Mouse (Mus musculus) CD4-positive, CD25-positive, alpha-beta regulatory T cell, adult 2 months (primary cell): ENCODE measurements around the gene Rnf43.

Experiments used
- DNase-seq: peaks from one replicate; pipeline ENCODE4 v3.0.0-alpha.2; 2012; ENCODE audit warnings: low read depth, low spot score

The Rnf43 gene

GRCm38 (mm10) chr11:87745632-87746555, 83.4 kb downstream of the Rnf43 start:
- peak; percentile 46 for DNase-seq

GRCm38 (mm10) chr11:87747312-87747711, 84.8 kb downstream of the Rnf43 start:
- no peak for DNase-seq

- DNase-seq, result no peak
Measured at GRCm38 (mm10) chr11:87747716-87748115, 85.2 kb downstream of the Rnf43 start.

DNA sequence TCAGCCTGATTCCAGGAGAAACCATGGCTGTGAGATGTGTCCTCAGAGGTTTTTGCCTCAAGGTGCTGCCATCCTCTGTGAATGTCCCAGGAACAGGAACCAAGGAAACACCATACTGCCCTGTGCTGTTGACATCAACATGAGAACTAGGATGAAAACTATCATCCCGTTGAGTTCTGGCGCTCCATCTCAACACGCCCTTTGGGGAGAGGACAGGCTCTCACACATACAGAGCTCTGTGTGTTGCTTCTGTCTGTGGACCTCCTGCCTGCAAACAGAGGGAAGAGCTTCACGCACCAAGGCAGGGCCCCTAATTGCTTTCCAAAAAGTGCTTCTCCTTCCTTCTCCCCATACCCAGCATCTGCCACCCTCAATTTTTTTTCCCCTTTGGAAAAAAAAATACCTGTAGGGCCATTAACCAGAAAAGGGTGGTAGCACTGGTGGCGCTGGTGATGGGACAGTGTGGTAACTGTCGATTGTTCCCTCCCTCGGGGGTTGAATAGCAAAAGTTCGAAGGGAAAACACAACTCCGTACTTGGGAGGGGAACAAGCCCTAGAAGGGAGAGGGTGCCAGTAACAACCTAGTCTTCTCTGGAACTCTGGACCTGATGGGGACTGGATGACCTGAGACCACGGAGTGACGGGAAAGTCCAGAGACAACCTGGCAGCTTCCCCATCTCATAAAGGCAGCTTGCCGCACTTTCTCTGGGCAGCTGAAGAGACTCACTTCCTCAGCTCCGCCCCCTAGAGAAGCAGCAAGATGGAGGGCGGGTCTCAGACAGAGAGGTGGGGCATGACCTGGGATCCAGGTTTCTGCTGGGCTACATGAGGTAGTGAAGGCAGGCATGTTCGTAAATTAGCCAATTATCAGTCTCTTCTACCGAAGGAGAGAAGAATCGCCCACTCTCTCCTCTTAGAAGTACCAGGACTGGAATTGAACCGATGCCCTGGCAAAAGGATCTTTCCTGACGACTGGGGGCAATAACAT, 85.9 kb downstream of the Rnf43 start:
- peak; percentile 93 for DNase-seq

- peak; percentile 96 for DNase-seq
Measured at GRCm38 (mm10) chr11:87749192-87750042, 86.9 kb downstream of the Rnf43 start.

GRCm38 (mm10) chr11:87750043-87750421, 87.5 kb downstream of the Rnf43 start:
- peak; percentile 49 for DNase-seq

DNA sequence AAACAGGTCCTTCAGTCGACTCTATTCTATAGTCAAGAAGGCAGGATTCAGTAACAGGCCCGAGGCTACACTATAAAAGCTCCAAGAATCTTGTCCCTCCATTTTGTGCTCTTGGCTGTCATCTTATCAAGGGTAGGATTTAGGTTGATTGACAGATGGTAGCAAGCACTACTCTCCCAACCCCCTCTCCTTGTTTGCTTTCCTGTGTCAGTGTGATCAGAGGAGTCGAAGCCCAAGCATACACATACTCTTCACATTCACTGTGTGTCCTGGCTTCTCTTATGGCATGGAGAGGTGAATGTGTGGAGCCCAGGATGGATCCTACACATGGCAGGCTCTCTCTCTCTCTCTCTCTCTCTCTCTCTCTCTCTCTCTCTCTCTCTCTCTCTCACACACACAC, 88.0 kb downstream of the Rnf43 start:
- DNase-seq, result peak; percentile 84

- DNase-seq, result peak; percentile 61
Measured at GRCm38 (mm10) chr11:87751031-87751430, 88.5 kb downstream of the Rnf43 start.

GRCm38 (mm10) chr11:87751491-87751966, 89.0 kb downstream of the Rnf43 start:
- DNase-seq, result peak; percentile 88

GRCm38 (mm10) chr11:87752307-87752706, 89.8 kb downstream of the Rnf43 start:
- DNase-seq, result no peak

DNA sequence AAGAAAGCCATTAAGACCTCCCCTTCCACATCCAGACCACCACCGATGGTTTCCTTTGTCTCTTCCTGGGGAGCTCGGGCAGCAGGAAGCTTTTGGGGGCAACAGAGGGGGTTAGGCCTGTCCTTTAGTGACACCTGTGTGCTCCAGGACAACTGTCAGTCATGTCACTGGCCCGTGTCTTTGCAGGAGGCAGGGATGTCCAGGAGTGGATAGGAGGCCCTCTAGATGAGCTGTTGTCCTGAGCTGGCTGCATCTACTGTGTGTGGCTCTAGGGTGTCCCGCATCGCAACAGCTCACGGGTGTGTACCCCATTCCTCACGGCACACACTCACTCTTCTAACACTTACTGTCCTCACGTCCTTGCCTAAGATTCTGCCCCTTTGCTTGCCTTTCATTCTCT, 90.7 kb downstream of the Rnf43 start:
- DNase-seq, result no peak

DNA sequence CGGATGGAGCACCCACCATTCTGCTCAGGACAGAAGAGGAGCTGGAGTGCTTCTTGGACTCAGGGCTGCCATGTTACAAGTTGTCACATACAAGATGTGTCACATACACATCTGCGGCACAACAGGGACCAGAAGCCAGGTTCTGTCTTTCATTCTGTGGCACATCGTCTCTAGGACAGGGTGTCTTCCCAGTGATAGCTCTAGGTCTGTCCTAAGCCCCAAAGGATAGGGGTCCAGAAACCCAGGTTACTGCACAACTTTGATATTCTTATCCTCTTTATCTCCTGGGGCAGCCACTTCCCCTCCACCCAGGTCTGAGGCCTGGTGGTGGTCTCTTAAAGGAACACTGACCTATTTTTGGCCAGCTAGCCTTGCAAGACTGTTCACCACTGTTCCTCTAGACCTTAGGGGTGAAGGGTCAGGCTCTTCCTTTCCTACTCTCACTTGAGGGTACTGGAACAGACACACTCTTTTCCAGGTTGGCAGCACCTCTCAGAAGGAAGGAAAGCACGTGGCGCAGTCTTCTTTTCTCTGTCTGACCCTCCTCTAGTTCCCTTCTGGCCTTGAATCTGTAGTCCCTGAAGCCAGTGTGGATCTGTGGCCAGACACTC, 91.5 kb downstream of the Rnf43 start:
- DNase-seq, result peak; percentile 51

DNA sequence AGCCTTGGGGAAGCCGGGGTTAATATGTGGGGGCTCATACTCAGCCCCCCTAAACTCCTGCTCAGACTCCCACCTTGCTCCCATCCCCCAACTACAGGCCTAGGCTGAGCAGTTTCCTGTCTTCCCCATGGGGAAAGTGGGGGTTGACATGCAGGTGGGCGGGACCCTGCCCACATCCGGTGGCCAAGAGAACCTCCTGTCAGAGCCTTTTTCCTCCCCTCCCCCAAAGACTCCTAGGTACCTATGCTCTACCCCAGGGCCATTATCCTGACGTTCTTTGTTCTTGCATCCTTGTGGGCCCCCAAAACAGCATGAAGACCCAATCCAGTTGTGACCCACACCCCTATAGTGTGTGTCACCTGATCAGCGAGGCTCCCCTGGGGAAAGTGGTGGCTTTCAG, 92.1 kb downstream of the Rnf43 start:
- peak; percentile 89 for DNase-seq

DNA sequence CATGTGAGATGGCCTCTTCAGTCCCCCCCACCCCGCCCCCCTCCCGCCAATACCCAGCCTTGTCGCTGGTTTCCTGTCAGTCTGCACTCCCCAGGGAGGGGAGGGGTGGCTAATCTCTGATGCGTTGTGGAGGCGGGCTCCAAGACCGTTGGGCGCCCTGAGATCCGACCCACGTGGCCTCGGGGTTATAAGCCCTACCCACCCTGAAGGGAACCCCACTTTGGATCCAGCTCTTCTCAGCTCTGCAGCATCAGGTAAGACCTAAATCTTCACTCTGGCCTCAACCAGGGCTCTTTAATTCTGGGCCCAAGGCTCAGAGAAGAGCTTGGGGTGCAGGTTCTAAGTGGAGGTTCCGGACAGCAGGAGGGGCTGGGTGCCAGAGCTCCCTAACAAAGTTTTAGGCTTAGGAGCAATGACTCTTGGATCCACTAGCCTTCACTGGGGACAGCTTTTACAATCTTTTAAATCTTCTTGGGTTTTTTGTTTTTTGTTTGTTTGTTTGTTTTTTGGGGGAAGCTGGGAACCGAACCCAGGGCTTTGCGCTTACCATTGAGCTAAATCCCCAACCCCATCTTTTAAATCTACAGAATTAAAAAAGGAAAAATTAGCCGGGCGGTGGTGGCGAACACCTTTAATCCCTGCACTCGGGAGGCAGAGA, 93.0 kb downstream of the Rnf43 start:
- peak; percentile 98 for DNase-seq

GRCm38 (mm10) chr11:87756251-87756820, 93.8 kb downstream of the Rnf43 start:
- DNase-seq, result peak; percentile 86

GRCm38 (mm10) chr11:87757001-87757954, 94.8 kb downstream of the Rnf43 start:
- peak; percentile 78 for DNase-seq

DNA sequence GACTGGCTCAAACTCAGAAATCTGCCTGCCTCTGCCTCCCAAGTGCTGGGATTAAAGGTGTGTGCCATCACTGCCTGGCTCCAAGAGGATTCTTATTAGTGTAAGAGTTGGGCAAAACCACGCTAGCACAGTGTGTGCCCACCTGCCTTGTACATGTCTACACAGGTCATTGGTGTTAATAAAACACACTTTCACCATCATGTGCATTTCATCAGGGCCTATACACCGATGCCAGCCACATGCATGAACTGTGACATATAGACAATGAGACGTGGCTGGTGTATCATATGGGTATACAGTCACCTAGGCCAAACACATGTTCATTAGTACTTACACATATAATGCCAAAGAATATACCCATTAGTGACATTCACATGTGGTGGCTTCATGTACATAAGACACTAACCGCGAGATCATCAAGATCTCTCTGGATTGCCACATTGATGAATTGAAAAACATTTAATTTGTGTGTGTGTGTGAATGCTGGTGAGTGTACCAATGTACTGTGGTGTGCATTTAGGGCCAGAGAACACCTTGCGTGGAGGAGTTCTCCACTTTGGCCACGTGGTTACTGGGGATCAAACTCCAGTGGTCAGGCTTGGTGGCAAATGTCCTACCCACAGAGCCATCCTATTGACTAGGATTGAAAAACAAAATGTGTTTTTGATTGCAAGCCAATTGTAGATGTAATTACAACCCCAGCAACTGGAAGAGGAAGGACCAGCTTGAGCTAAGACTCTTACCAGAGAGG, 95.8 kb downstream of the Rnf43 start:
- DNase-seq, result peak; percentile 71
